Mouse (Mus musculus): ENCODE data around the gene Adora2a.
"Not testable (repeated sequence)": the region's sequence is repeated elsewhere in the genome, so short reads cannot be mapped to it uniquely, and the experiment has no call there.

The Adora2a gene

GRCm38 (mm10) chr10:75316872-75316907, at the start of gene Adora2a:
TSS of gene Adora2a (plus strand) at chr10:75316877.
- ChIA-PET POLR2A (interaction anchor here in 2 of 4 experiments (0.5 to 1.1 kb wide), 6 partner anchors 13 to 621 kb away, joined by 3 to 8 read pairs (median 3); no protein-coding TSS in a partner anchor), CTCF (interaction anchor here (0.9 to 1.7 kb wide), 11 partner anchors 9 to 128 kb away, joined by 3 to 9 read pairs (median 4); no protein-coding TSS in a partner anchor)

GRCm38 (mm10) chr10:75273020-75273419, 43.7 kb upstream of the Adora2a start:
- POLR2A ChIA-PET = no interaction called here
- CTCF ChIA-PET = no interaction called here

GRCm38 (mm10) chr10:75276427-75277013, 40.2 kb upstream of the Adora2a start:
- ChIA-PET POLR2A (no interaction called here), CTCF (interaction anchor here in 1 of 4 experiments (0.6 kb wide), 1 partner anchor 16 kb away, joined by 5 read pairs; no protein-coding TSS in a partner anchor)

DNA sequence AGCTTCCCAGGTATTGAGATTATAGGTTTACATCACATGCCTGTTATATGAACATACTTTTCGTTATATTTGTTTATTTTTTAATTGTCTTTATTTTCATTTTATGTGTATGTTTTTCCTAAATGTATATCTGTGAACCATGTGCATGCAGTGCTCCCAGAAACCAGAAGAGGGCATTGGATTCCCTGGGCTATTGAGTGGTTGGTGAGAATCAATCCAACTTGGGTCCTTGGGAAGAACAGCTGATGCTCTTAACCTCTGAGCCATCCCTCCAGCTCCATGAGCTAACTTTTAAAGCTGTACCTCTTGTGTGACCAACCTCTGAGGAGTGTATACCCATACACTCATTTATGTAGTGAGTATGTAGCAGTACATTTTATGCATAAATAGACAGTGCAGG, 39.2 kb upstream of the Adora2a start:
- ChIA-PET POLR2A (interaction anchor here in 1 of 4 experiments (1.3 kb wide), 1 partner anchor 10 kb away, joined by 3 read pairs; no protein-coding TSS in a partner anchor), CTCF (interaction anchor here (0.6 to 1.3 kb wide), 6 partner anchors 17 to 655 kb away, joined by 3 to 5 read pairs (median 4); partner anchors contain the start of gene Chchd10 (in 1 of the 4))

- ChIA-PET POLR2A (no interaction called here), CTCF (interaction anchor here in 2 of 4 experiments (0.5 to 0.7 kb wide), 2 partner anchors 295 to 353 kb away, joined by 3 to 9 read pairs; no protein-coding TSS in a partner anchor)
Measured at GRCm38 (mm10) chr10:75282648-75283047, 34.0 kb upstream of the Adora2a start.

DNA sequence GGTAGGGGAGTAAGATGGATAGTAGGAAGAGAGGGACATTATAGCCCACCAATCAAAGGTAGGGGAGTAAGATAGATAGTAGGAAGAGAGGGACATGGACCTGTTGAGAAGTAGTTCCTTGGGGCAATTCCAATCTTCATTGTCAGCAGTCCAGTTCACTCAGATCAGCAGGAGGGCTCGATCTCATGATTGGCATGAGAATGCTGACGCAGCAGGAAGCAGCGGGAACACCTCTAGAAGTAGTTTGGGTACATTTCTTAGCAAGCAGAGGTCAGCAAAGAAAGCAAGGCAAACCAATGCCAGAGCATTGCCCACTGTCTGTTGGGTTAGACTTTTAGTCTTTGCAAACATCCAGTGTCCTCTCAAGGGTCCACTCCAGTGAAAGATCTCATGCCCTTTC, 32.9 kb upstream of the Adora2a start:
- ChIA-PET POLR2A (no interaction called here), CTCF (no interaction called here)

DNA sequence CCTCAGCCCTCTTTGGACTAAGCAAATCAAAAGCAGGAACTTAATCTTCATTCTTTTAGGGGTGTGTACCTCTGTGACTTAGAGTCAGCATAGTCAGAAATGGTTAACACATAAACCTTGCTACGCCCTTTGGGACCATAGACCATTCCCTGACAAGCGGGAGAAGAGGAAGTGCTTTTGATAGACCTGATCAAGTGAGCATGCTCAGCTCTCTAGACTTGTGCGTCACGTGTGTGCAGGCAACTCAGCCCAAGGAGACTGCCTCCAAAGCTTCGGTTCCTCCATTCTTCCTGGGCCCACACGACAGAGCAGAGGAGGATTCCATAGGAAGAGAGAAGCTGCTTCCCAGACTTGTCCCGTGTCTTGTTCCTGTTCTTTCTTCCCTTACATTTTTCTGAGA, 28.1 kb upstream of the Adora2a start:
- ChIA-PET POLR2A (interaction anchor here in 1 of 4 experiments (3.0 kb wide), 1 partner anchor 15 kb away, joined by 12 read pairs; no protein-coding TSS in a partner anchor), CTCF (no interaction called here)

DNA sequence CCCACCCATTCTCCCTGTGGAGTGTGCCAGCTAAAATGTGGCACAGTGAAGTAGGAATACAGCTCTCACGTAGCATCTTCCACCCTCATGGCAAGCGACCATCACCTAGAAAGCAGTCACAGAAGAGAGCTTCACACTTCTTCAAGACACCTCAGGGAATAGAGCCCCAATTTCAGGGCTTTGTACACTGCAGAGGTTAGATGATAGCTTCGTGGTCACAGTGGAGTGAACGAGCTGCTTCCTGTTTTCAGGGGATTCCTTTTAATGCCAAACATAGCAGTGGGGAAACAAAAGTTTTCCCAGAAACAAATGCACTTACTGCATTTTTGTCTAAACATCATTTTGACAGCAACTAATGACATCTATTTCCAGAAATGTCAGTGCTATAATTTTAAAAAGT, 27.3 kb upstream of the Adora2a start:
- ChIA-PET CTCF (interaction anchor here in 1 of 4 experiments (1.2 kb wide), 1 partner anchor 150 kb away, joined by 4 read pairs; no protein-coding TSS in a partner anchor), POLR2A (interaction anchor here in 1 of 4 experiments (0.6 to 3.0 kb wide), 2 partner anchors 14 to 50 kb away, joined by 4 to 12 read pairs; no protein-coding TSS in a partner anchor)

GRCm38 (mm10) chr10:75290650-75291049, 26.0 kb upstream of the Adora2a start:
- ChIA-PET POLR2A (interaction anchor here in 2 of 4 experiments (0.6 to 3.0 kb wide), 3 partner anchors 13 to 33 kb away, joined by 3 to 12 read pairs (median 4); no protein-coding TSS in a partner anchor), CTCF (no interaction called here)

GRCm38 (mm10) chr10:75291338-75291737, 25.3 kb upstream of the Adora2a start:
- POLR2A ChIA-PET = interaction anchor here in 2 of 4 experiments (0.6 to 3.0 kb wide), 3 partner anchors 12 to 32 kb away, joined by 3 to 12 read pairs (median 4); no protein-coding TSS in a partner anchor
- CTCF ChIA-PET = no interaction called here

DNA sequence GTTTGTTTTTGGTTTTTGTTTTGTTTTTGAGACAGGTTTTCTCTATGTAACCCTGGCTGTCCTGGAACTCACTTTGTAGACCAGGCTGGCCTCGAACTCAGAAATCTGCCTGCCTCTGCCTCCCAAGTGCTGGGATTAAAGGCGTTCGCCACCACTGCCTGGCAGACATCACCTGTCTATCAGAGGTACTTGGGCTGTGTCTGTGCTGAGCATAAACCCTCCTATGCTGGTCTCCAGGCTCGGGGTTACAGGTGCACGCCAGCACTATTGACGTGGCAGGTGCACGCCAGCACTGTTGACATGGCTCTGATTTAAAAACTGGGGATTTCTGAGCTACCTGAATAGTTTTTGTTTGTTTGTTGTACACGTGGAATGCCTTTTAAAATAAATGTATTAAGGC, 24.5 kb upstream of the Adora2a start:
- POLR2A ChIA-PET = interaction anchor here in 1 of 4 experiments (0.6 kb wide), 1 partner anchor 20 kb away, joined by 6 read pairs; no protein-coding TSS in a partner anchor
- CTCF ChIA-PET = not testable (repeated sequence)

GRCm38 (mm10) chr10:75293288-75293687, 23.4 kb upstream of the Adora2a start:
- CTCF ChIA-PET = no interaction called here
- POLR2A ChIA-PET = interaction anchor here in 2 of 4 experiments (0.5 to 1.0 kb wide), 2 partner anchors 11 to 65 kb away, joined by 3 read pairs; no protein-coding TSS in a partner anchor

DNA sequence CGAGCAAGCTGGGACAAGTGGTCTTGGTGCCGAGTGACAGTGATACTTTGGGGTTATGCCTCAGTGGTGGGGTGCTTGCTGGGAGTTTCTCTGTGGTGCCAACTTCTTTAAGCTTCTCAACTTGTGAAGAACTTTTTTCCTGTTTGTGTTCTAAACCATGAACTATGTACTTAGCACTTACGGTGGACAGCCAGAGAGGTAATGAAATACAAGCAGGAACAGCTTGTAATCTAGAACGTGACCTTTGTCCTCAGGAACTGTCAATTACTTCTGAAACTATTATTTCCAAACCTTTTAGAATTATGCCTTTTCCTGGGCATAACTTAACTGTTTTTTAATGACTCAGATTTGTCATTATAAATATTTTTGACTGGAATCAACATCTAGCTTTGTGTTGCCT, 22.3 kb upstream of the Adora2a start:
- POLR2A ChIA-PET = interaction anchor here in 1 of 4 experiments (0.9 to 1.3 kb wide), 2 partner anchors 10 to 20 kb away, joined by 3 read pairs; no protein-coding TSS in a partner anchor
- CTCF ChIA-PET = interaction anchor here in 2 of 4 experiments (1.6 to 1.9 kb wide), 2 partner anchors 10 to 16 kb away, joined by 4 to 7 read pairs; no protein-coding TSS in a partner anchor

GRCm38 (mm10) chr10:75294926-75295325, 21.8 kb upstream of the Adora2a start:
- CTCF ChIA-PET = interaction anchor here in 2 of 4 experiments (1.6 to 1.9 kb wide), 2 partner anchors 9 to 17 kb away, joined by 4 to 7 read pairs; no protein-coding TSS in a partner anchor
- POLR2A ChIA-PET = interaction anchor here in 1 of 4 experiments (0.9 to 1.3 kb wide), 2 partner anchors 9 to 19 kb away, joined by 3 read pairs; no protein-coding TSS in a partner anchor

- ChIA-PET POLR2A (interaction anchor here in 1 of 4 experiments (1.0 to 1.8 kb wide), 3 partner anchors 11 to 199 kb away, joined by 3 to 5 read pairs (median 4); no protein-coding TSS in a partner anchor), CTCF (interaction anchor here in 2 of 4 experiments (0.6 to 0.7 kb wide), 2 partner anchors 19 to 320 kb away, joined by 3 to 4 read pairs; no protein-coding TSS in a partner anchor)
Measured at GRCm38 (mm10) chr10:75298608-75299007, 18.1 kb upstream of the Adora2a start.

DNA sequence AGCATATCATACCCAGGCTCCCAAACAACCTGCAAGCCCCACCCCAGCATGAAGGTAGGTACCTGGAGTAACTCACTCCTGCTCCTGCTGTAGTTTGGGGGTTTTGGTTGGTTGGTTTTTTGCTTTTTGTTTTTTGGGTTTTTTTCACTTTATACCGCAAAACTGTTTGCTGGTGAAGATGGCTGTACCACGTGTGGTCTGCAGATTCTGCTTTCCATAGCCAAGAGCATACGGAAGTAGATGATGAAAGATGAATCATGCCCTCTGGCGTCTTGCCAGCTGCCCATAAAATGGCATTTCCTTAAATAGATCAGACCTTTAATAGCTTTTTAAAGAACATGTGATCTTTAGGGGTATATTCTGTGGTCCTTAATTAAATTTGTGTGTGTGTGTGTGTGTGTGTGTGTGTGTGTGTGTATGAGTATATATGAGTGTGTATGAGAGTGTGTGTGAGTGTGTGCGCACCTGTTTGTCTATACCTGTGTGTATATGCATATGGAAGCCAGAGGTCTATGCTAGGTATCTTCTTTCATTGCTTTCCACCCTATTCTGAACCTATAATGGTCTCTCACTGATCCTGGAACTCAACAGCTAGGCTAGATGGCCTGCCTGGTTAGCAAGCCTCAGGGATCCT, 16.8 kb upstream of the Adora2a start:
- CTCF ChIA-PET = no interaction called here

DNA sequence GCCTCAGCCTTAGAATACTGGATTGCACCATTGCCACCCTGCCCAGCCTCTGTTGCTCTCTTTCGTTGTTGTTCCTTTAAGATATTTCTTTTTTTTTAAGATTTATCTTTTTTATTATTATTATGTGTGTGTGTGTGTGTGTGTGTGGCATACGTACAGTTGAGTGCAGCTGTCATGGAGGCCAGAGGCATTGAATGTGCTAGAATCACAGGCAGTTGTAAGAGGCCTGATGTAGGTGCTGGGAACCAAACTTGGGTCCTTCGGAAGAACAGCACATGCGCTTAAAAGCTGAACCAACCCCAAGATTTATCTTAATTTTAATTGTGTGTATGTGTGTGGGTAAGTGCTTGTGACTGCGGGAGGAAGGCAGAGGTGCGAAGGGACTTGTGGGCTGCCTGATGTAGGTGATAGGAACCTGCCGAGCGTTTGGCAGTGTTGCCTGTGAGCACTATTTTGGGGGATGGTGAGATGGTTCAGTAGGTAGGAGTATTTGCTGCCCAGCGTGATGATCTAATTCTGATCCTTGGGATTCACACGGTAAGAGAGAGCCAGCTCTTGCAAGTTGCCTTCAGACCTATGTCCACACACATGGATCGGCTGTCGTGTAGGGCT, 15.4 kb upstream of the Adora2a start:
- ChIA-PET POLR2A (interaction anchor here in 1 of 4 experiments (0.6 to 1.1 kb wide), 2 partner anchors 50 to 335 kb away, joined by 3 read pairs; no protein-coding TSS in a partner anchor), CTCF (no interaction called here)

More for the DNA sequence above, 16.8 kb upstream of the Adora2a start:
- POLR2A ChIA-PET = interaction anchor here in 1 of 4 experiments (1.0 to 1.8 kb wide), 3 partner anchors 10 to 198 kb away, joined by 3 to 5 read pairs (median 4); no protein-coding TSS in a partner anchor

DNA sequence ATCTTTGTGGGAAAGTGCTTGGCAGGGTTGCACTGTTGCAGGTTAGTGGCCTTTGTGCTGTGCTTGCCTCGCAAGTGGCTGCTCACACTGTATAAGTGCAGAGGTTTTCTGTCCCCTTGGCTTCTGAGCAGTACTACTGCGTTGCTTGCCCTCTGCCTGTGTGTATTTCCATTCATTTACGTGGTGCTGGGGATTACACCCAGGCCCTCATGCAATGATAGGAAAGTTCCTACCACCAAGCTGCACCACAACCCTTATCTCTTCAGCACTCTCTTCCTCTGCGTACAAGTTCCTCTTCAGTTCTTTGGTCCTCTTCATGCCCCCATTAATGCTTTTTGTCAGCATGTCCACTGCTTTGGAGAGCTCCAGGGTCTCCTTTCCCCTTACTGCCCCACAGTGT, 14.7 kb upstream of the Adora2a start:
- CTCF ChIA-PET = no interaction called here
- POLR2A ChIA-PET = interaction anchor here in 1 of 4 experiments (1.1 kb wide), 1 partner anchor 51 kb away, joined by 3 read pairs; no protein-coding TSS in a partner anchor

GRCm38 (mm10) chr10:75302536-75302935, 14.1 kb upstream of the Adora2a start:
- CTCF ChIA-PET = interaction anchor here in 1 of 4 experiments (0.5 kb wide), 1 partner anchor 47 kb away, joined by 3 read pairs; no protein-coding TSS in a partner anchor
- POLR2A ChIA-PET = no interaction called here

Data from embryonic stem cell, embryonic (primary cell).